Mouse (Mus musculus) T-cell, adult 2 months (primary cell): ENCODE measurements around the gene Itga4.

Experiments
- DNase-seq: peaks from one replicate; pipeline ENCODE4 v3.0.0; 2022; ENCODE audit warnings: low spot score

The Itga4 gene

DNA sequence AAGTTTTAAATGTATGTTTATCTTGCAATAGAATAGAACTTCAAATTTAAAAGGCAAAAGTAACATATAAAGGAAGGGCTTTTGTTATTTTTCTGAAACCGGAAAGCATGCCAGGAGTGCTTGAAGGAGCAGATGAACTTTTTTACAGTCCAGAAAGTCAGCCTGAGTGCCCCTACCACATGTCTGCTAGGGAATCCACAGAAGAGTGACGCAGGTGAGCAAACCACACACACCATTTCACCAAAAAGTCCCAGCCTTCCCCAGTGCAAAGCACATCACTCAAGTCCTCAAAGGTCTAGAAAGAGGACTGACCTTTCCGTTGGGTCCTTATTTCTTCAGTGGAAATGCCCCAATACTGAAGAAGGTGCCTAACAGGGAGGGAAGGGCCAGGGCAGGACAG is 11.3 kb downstream of the Itga4 start:
- peak; percentile 39 for DNase-seq

DNA sequence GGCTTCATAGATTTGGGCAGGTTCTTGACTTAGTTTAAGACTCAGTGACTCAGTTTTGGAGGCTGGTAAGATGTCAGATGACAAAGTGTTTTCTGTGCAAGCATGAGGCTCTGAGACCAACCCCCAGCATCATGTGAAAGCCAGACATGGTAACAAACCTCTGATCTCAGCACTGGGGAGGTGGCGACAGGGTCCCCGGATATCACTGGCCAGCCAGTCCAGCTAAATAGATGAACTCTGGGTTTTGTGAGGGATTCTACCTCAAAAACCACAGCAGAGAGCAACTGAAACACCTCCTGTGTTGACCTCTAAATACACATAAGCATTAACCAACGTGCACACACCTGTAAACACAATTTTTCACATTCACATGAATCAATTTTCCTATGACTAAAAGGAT is 12.0 kb downstream of the Itga4 start:
- DNase-seq: no peak

DNA sequence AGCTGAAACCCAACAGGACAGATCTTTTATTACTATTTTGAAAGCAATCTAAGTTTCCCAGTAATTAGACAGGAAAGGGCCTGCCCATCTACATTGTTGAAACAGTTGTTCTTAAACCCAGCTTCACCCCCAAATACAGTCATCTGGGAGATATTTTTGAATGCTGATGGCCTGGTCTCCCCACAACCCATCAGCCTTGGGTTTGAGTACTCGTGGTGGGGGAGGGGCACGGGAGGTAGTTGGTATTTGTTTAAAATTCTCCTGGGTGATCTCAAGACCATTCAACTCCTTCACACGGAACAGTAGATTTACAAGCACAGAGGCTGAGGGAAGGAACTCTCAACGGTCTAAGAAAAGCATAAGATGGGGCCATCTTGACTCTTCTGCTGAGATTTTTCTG is 13.6 kb downstream of the Itga4 start:
- no peak for DNase-seq

DNA sequence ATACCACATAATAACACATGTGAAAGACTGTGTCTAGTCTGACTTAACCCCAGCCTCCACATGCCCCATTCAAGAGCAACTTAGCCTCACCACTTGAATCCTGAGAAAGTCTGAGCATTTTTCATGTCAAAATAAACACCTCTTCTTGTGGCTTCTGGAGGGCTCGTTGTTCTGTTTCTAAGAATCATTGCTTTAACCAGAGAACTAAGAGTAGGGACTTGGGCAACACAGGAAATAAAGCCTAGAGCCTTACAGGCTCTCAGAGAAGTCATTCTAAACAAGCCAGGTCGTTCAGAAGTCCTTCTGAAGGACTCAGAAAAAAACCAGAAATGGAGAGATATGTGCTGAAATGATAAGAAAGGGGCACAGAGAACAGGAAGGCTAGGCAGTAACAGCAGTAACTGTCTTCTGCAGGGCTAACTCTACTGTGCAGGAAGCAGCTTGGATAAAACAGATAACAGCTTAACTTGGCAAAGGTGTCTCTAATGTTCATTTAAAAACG is 14.9 kb downstream of the Itga4 start:
- peak; percentile 34 for DNase-seq

DNA sequence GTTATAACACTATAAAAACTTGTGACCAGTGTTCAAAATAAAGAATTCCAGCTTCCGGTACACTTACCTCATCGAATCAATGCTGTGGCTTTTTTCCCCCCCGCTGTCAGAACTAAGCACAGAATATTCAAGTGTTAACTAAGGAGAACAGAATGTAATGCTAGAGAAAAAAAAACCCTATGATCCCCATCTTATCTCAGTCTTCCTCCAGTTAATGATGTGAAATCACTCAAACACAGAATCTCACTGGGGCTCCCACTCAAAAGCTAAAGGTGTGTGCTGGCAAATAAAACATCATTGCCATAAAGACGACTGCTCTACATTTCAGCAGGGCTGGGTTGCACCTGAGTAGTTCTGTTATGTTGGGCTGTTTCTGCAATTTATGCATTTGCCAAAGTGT is 16.6 kb downstream of the Itga4 start:
- no peak for DNase-seq

DNA sequence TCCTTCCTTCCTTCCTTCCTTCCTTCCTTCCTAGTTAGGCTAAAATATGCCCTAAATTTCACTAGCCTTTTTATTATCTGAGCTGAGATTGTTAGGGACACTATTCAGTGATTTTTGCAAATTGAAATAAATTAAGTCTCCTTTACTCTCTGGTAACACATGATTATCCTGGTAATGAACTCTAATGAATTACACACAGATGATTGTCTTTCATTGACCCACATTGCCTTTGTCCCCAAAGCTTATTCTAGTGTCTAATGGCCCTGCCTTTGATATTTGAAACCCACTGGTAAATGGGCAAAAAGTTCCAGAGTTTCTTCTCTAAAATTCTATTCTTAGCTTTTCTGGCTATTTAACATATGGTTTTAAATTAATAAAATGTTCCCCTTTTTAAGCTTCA is 23.4 kb downstream of the Itga4 start:
- DNase-seq: no peak

DNA sequence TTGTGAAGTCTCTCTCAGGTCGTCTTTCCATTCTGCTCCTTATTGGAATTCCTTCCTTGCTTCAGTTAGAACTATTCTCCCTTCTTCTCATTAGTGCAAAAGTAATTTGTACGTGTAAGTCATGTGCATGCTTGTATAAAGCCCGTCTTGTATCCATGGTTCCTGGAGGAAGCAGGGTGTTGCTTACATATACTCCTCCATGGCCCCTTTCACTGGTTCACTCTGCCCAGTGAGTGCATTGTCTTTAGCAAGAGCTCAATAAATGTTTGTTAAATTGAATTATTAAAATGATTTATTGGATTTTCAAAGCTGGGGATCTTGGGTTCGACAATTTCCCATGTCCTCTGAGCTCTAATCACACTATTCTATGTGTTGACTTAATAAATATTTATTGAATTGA is 29.0 kb downstream of the Itga4 start:
- DNase-seq: no peak

DNA sequence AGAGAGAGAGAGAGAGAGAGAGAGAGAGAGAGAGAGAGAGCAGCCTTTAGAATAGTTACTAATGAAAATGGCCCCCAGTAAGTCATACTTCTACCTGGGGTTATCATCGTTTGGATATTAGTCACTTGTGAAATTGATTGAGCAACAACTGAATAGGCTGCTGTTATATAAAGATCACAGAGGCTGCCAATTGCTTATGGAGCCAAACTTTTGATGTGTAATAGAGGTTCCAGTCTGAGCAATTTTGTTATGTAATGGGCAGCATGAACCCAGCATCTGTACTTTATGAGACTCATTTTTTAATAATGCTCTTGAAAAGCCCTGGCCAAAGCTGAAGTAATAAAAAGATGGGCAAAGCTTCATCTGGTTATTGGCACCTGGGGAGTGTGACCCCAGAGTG is 34.9 kb downstream of the Itga4 start:
- no peak for DNase-seq

DNA sequence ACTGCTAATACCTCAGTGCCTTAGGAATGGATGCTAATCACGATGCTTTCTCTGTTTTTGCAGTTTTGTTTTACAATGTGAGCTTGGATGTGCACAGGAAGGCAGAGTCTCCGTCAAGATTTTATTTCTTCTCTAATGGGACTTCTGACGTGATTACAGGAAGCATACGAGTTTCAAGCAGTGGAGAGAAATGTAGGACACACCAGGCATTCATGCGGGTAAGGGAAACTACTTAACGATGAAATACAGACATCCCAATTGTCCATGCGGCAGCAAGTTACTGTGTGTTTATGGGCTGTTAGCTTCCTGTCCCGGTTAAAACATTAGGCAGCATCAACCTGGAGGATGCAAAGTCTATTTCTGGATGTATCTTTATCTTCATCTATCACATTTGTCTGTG is 36.7 kb downstream of the Itga4 start:
- DNase-seq: no peak

DNA sequence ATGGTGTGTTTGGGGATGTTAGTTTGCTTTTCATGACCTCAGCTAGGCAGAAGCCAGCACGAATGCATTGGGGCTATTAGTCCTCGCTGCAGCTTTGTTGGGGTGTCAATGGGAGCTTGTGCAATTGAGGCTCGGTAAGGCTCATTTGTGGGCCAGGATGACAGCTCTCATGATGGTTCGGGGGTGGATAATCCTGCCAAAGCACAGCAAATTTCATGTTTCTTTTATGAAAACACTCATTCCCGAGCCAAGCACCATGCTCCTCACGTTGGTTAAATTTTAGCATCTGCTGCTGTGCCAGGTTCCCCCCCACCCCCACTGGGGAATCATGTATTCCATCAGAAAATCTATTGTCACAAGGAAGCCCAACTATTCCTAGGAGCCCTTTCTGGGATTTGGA is 37.2 kb downstream of the Itga4 start:
- DNase-seq: no peak

DNA sequence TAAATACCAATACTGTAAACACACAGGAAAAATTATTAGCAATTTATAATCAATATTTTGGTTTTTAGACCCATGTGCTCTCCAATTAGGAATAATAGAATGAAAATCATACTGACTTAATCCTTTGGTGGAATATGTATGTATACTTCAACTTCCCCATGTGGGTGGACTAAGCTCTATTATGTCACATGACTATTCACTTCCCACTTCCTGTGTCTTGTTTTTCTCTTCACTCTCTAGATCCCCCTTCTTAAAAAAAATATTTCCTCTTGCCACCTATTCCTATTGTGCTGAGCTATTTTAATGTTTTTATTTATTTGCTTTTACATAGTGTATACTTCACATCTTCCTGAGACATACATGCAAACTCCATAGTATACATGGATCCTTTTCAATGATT is 47.2 kb downstream of the Itga4 start:
- no peak for DNase-seq

DNA sequence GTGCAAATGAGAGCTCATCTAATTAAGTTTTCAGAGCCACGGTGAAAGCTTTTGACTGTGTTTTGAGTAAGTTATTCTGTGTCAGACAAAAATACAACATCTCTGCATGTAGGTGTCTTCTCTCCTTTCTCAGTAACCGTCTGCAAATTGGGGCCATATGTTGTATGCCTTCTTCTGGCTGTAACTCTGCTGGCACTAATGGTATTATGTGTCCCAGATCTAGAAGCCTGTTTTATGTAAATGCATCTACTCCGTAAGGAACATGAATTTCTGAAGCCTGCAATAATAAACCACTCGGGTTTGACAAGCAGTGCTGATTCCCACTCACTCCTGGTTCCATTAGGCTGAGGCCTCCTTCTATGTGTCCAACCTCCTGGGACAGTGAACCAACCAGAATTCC is 52.3 kb downstream of the Itga4 start:
- DNase-seq: no peak

DNA sequence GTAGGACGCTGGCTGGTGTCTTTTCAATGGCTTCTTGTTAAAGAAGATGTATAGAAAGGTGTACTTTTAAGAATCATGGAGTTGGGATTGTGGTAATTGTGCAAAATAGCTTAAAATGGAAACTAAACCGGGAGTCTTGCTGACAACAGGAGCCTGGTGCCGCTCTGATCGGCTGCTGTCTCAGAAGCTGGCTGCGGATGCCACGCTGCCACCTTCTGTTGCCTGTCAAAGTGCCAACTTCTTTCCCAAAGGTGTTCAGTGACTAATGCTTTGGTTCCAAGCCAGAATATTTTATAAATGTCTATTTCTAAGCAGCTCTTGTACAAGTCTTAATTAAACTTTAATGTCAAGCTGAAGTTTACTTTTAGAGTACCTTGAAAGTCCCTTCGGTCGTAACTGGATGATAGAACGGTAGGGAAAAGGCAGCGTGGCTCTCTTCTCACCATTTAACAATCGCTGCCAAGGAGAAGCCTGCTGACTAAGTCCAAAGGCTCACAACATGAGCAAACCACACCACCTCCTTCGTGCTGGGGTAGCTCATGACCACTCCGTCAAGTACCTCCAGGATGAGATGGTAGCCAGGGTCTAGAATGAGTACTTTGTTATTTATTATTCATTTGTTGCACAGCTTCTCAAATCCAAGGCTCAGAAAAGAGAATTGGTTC is 54.4 kb downstream of the Itga4 start:
- DNase-seq: no peak

DNA sequence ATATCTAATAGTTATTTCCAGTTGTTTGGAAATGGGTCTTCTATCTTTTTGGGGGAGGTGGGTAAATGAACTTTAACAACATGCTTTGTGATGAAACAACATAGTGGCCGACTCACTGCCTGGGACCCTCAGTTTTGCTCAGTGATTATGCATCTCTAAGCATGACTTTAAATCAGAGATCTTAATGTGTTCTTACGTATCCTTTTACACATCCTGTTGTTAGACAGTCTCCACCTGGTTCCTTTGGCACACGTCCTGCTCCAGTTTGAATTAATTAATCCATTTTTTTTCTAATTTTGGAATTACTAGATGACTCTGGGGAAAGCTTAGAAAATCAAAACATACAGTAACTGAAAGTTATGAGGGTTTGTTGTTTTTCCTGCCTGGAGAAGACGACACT is 57.3 kb downstream of the Itga4 start:
- DNase-seq: no peak

DNA sequence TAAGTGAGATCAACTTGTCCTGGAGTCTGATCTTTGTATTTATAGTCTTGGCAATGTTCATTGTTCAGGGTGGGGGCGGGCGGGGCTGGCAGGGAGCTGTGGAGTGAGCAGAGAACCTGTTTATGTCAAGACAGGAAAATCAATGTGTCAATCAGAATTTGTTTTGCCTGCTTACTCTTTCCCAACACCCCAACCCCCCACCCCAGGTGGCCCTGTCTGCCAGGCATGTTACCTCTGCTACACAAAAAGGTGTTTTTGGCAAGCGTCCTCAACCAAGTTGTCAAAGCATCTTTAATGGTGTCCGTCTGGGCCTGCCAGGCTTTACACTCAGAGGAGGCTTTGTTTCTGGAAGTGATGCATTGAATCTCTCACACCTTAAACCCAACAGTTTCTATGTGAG is 59.9 kb downstream of the Itga4 start:
- no peak for DNase-seq

DNA sequence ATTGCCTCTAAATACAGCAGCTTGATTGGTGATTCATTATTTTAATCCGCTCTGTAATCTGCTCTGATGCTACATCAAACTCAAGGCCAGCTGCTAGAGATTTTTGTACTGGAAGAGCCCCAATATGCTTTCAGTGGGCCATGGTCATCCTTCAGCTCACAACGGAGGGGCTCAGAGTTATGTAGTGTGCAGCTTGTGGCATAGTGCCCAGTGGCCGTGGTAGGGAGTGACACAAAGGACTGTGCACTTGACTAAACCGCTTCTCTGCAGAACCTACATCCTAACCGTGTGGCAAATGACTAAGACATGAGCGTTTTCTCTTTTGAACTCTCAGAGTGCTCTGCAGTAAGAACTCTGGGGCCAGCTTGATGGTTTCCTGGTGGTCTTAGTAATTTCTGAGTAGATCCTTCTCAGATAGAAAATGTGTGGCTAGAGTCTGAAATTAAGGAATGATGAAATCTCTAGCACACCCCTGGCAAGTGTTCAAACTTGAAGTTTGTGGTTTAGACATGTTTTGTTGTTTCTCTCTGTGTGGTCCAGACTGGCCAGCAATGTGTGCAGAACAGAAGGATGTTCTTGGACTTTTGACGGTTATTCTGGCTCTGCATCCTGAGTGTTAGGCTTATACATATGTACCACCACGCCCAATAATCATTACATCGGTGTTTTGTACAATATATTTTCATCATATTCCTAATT is 61.1 kb downstream of the Itga4 start:
- no peak for DNase-seq

DNA sequence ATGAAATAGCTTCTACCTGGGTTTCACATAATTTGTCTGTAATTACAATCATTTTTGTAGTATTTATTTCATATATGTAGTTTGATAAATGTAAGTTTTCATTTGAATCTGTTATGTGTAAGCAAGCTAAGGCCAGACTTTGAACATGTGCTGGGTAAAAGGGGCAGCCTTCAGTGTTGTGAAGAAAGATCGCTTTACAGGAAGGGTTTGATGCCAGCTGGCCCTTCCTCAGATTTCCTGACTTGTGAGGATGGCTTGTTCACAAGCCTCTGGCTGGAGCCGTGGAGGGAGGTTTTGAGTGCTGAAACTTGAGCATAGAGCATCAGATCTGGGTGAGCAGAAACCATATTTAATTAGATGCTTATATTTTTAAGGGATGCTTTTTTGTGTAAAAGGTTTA is 72.9 kb downstream of the Itga4 start:
- no peak for DNase-seq

DNA sequence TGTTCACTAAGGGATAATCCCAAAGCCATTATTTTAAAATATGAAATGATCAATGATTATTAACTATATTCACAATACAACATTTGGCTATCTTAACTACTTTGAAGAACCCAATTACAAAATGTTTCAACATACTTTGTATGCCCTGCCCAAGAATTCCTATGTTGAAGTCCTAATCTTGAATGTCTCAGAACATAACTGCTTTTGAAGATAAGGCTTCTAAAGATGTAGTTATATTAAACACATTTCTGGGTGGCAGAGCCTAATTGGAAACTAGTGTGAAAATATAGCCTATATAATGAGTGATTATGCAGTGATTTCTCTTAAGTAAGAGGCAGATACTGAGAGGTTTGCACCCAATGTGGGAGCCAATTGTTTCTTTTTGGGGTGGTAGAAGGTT is 79.4 kb downstream of the Itga4 start:
- DNase-seq: no peak

DNA sequence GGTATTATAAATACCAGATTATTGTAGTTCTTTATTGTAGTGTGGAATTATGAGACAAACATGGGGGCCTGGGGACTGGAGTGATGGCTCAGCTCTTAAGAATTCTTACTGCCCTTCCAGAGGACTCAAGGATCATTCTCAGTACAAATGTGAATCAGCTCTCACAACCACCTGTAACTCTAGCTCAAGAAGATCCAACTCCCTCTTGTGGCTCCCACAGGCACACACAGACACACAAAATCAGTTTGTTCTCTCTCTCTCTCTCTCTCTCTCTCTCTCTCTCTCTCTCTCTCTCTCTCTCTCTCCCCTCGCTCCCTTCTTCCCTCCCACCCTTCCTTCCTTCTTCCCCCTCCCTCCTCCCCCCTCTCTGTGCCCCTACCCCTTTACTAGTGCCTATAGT is 80.9 kb downstream of the Itga4 start:
- peak; percentile 3 for DNase-seq

DNA sequence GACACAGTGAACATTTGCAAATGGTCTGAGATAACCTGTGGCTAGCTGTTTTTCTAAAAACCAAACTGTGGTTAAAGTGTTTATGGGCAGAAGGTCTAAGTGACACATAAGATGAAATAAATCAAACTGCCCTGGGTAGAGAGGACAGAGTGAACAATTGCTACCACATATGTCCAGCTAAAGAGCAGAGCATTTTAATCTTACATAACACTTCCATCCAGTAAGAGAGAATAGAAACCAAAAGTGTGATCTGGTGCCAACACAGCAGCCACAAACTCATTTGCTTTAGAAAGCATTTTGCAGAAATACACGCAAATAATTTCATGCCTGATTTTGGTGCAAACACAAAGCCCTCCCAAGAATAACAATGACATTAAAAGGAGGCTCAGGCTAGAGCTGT is 83.8 kb downstream of the Itga4 start:
- no peak for DNase-seq

DNA sequence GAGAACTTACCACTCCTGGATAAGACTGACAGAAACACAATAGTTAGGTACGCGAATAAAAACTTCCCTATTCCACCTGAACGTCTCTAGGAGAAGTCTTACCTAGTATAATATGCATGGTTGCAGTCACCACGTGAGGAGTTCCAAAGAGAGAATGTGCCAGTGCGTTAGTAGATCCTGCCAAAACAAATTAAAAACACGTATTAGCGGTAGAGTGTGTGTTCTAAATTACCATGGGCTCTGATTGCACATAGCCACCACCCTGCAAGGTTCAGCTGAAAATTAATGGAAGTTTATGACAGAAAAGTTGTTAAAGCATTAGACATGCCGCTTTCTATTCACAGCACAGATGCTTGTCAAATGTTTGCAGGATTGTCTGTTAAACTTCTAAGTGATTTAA is 87.9 kb downstream of the Itga4 start:
- no peak for DNase-seq

DNA sequence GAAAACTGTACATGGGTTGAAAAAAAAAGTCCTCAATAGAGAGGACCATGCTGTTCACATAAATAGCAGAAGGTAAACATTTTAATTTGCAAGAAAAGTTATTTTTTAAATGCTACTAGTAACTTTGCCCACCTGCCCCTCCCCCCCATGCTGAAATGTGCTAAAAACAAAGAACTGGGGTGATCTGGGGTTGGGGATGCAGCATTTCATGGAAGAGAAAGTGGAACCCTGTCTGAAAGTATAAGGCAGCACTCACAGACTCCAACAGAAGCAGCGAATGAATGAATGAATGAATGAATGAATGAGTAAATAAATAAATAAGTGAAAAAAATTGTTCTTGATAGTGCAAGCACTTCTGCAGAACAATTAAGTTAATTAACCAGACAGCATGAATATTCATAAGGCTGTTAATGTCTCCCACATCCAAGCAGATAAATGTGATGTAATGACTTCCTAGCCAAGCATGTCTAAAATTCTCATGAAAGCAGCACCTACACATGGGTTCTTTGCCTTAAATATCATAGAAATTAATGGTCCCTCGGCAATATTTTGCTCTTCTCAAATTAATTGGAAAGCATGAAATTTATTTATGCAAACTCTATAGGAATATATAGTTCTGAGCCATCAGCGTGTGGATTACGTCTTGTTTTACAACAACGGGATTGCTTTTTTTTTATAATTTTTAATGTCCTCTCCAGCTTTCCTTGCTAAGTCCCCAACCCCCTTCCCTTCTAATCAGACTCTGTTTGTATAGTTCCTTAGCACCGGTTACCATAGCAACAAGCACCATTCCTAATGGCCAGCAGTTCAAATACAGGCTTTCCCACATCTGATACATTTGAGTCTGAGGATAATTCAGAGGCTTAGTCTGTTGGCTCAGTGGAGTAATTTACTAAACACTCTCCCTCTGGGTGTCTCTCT is 96.2 kb downstream of the Itga4 start:
- DNase-seq: no peak
